Mouse (Mus musculus) large intestine, adult 2 months (tissue): ENCODE data around the gene Pias4. TPM values are rescaled to one million over a fixed set of nuclear protein-coding genes. Genes with fewer than 3 reads are reported as not detected.
"Not testable (repeated sequence)": the region's sequence is repeated elsewhere in the genome, so short reads cannot be mapped to it uniquely, and the experiment has no call there.

Experiments used
- DNase-seq: peaks from one replicate; pipeline ENCODE4 v3.0.0-alpha.2; 2012; ENCODE audit warnings: low read depth, low spot score
- whole genome bisulfite sequencing: fragments of 180-500 bp; shearing (Covaris S2); methylation state at CpG from one replicate; pipeline ENCODE4 v1.1.7; 2018; 5-methylcytosine and 5-hydroxymethylcytosine counted together
- polyA plus RNA-seq: library from polyadenylated mRNA; depleted of rRNA; stranded (reverse); fragments of >200 nt; gene quantifications from 2 replicates; pipeline ENCODE4 v1.2.3, GENCODE M21; 2012

The Pias4 gene
- polyA plus RNA-seq, 1 experiment, result 40.5 TPM

- 2% methylated on average over 13 of the region's 13 CpGs for WGBS
Observed at GRCm38 (mm10) chr10:81175936-81176465, 8.3 kb upstream of the Pias4 start.

DNA sequence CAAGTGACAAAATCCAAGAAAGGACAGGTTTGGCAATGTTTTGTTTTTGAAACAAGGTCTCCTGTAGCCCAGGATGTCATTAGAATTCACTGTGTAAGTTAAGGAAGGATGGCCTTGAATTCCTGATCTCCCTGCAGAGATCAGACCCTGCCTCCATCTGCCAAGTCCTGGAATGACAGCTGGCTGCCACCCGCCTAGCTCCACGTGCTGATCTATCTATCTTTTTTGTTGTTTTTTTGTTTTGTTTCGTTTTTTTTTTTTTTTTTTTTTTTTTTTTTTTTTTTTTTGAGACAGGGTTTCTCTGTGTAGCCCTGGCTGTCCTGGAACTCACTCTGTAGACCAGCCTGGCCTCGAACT is 7.6 kb upstream of the Pias4 start:
- not testable (repeated sequence) for DNase-seq
- 3% methylated on average over 4 of the region's 4 CpGs for WGBS

More at GRCm38 (mm10) chr10:81175936-81176465, 8.3 kb upstream of the Pias4 start:
- no peak for DNase-seq

DNA sequence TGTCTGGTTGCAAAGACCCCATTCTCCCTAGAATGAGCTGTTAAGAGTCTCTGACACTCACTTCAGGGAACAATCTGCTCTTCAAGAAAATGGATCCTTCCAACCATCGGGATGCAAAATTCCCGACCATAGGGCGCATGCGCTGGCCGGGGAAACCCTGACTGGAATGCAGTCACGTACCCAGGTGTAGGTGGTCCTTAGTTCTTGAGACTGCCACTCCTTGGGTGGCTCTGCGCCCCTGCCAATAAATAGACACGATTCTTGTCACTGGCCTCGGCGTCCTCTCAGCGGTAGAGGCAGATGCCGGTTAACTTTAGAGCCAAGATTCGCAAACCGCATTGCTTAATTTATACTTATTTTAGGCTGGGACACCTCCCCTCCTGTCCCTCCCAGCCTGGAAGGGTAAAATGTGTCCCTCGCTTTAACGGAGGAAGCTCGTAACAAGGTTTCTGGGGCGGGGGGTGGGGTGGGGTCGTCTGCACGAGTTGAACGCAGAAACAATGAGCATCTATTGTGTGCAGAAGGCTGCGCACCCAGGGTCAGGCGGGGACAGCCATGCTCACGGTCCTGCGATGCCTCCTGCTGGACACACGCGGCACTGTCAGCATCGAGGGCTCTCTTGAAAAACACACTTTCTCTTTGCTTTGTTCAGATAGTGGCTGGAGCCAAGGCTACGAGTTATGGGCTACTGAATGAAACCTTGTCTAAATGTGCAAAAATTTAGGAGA is 7.1 kb upstream of the Pias4 start:
- DNase-seq, result no peak
- WGBS, result 6% methylated on average over 29 of the region's 29 CpGs

DNA sequence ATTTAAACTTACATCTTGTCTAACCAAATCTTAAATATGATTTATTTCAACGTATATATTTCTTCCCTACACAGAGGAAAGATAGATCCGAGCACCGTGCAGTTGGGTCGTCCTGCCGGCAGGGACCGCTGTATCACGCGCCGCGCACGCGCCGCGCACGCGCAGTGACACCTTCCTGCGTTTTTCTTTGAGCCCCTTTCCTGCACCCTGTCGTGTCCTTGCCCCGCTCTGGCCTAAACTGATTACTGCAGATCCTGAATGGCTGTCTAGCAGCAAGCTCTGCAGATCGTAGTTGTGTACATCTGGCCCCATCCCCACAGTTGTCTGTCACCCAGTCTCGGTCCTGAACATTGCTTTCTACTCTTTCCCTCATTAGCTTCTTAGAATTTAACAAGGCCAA is 5.4 kb upstream of the Pias4 start:
- 11% methylated on average over 21 of the region's 21 CpGs for WGBS
- DNase-seq, result no peak

- WGBS, result 4% methylated on average over 14 of the region's 14 CpGs
- not testable (repeated sequence) for DNase-seq
Observed at GRCm38 (mm10) chr10:81169411-81169900, 1.7 kb upstream of the Pias4 start.

- under 1% methylated on average over 29 of the region's 29 CpGs for WGBS
- DNase-seq, result no peak
Observed at GRCm38 (mm10) chr10:81168521-81169244, 960 bp upstream of the Pias4 start.

- DNase-seq, result no peak
- 3% methylated on average over 5 of the region's 5 CpGs for WGBS
Observed at GRCm38 (mm10) chr10:81168087-81168431, 336 bp upstream of the Pias4 start.

DNA sequence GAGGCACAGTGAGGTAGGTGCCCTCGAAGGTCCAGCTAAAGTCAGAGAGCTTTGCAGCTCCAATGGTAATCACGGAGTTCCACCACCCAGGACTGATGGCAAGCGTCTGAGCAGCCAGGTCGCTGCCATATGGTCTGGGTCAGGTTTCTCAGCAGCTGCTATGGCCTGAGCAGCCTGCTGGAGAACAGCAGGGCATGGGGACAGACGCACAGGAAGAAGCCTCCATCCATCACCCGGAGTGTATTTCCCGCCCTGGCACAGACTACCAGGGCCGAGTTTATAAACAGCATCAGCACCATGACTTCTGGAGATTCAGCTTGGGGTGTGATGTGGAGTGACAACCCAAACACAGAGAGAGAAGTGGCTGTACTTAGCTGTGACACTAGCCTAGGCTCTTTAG is 2.6 kb downstream of the Pias4 start:
- 71% methylated on average over 8 of the region's 8 CpGs for WGBS
- DNase-seq, result no peak

- WGBS, result 66% methylated on average over 2 of the region's 2 CpGs
- DNase-seq, result no peak
Observed at GRCm38 (mm10) chr10:81162318-81162652, 5.4 kb downstream of the Pias4 start.

DNA sequence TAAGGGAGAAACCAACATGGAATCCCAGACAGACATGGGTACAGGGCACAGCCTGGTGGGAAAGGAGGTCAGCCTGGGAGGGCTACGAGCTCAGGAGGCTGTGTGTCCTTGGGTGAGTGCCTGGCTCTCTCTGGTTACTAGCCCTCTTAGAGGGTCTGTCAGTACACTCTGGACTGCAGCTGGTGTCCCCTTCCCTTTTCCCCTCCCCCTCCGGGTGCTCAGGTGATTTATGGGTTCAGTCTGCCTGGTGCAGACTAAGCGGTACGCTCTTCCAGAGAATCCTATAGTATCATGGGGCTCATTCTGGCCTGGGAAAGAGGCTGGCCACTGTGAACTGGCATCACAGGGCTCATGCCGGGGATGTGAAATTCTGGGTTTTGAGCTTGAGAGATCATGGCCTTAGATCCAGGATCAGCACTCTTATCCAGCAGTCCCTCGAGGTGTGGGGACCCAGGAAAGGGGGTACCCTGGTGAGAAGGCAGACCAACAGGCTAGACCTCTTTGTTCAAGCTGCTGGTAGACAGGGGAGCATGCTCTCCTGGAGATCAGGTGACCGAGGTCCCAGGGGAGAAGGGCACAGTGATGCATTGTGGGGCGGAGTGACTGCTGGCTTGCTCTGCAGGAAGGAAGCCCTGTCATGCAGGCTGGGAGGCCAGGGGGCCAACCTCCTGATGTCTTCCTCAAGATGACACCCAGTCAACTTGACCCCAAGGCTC is 6.0 kb downstream of the Pias4 start:
- 71% methylated on average over 8 of the region's 8 CpGs for WGBS
- DNase-seq, result no peak

DNA sequence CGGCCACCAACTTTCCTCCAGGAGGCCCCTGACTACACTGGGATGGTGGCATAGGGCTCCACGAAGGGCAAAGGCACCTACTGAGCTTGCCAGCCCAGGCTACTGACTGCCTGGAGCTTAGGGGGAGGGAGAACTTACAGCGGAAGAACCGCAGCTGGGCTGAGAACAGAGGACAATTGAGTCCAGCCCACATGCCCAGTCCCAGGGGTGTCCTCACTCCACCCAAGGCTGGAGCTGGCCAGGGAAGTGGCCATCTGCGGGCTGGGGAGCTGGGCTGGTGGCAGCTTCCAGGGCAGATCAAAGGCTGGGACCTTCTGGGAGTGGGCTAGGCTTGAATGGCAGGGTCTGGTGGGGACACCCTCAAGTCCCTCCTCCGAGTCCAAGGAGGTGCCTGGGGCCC is 13.0 kb downstream of the Pias4 start:
- 71% methylated on average over 6 of the region's 6 CpGs for WGBS
- DNase-seq, result no peak

GRCm38 (mm10) chr10:81154313-81154712 is 13.4 kb downstream of the Pias4 start:
- WGBS, result 88% methylated on average over 12 of the region's 12 CpGs
- DNase-seq, result no peak

DNA sequence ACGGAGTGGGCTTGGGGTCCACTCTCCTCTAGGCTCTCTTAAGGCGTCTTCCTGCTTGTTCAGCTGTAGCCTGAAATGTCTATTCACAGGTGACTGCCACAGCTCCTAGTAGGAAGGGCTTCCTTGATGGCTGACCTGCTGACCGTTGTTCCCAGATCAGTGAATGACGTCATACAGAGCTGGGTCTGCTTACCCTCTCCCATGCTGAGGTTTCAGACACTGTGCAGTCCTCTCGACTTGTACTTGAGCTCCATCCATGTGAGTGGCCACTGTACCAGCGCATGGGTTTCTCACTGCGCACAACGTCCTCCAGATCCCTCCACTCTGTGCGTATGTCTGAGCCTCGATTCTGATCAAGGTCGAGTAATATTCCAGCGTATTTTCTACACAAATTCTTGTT is 15.1 kb downstream of the Pias4 start:
- no peak for DNase-seq
- 60% methylated on average over 12 of the region's 12 CpGs for WGBS

DNA sequence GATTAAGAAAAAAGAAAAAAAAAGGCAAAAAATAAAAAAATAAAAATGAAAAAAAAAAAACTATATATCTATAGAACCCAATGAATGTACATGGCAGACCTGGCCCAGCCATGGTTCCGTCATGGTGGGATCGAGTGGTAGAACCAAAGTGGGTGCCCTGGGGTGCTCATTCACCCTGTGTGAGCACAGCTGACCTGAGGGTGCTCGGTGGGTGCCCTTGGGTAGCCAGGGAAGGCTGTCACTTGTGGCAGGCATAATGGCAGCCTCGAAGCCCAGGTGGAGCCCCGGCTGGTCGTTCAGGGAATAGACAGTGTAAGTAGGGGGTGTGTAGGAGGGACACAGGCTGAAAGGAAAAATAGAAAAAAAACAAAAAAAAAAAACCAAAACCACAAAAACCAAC is 16.5 kb downstream of the Pias4 start:
- WGBS, result 62% methylated on average over 6 of the region's 6 CpGs
- DNase-seq, result no peak

GRCm38 (mm10) chr10:81146296-81146695 is 21.4 kb downstream of the Pias4 start:
- WGBS, result 7% methylated on average over 4 of the region's 4 CpGs
- no peak for DNase-seq

GRCm38 (mm10) chr10:81145778-81146177 is 21.9 kb downstream of the Pias4 start:
- no peak for DNase-seq
- 21% methylated on average over 7 of the region's 7 CpGs for WGBS

GRCm38 (mm10) chr10:81145307-81145706 is 22.4 kb downstream of the Pias4 start:
- WGBS, result 42% methylated on average over 6 of the region's 6 CpGs
- no peak for DNase-seq

DNA sequence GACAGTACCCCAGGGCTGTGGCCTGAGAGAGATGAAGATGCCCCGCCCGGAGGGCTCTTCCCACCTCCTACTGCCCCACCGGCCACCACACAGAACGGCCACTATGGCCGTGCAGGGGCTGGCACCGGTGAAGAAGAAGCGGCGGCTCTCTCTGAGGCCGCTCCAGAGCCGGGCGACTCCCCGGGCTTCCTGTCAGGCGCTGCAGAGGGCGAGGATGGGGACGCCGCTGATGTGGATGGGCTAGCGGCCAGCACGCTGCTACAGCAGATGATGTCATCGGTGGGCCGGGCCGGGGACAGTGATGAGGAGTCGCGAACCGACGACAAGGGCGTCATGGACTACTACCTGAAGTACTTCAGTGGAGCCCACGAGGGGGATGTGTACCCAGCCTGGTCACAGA is 23.1 kb downstream of the Pias4 start:
- WGBS, result 69% methylated on average over 27 of the region's 27 CpGs
- no peak for DNase-seq

DNA sequence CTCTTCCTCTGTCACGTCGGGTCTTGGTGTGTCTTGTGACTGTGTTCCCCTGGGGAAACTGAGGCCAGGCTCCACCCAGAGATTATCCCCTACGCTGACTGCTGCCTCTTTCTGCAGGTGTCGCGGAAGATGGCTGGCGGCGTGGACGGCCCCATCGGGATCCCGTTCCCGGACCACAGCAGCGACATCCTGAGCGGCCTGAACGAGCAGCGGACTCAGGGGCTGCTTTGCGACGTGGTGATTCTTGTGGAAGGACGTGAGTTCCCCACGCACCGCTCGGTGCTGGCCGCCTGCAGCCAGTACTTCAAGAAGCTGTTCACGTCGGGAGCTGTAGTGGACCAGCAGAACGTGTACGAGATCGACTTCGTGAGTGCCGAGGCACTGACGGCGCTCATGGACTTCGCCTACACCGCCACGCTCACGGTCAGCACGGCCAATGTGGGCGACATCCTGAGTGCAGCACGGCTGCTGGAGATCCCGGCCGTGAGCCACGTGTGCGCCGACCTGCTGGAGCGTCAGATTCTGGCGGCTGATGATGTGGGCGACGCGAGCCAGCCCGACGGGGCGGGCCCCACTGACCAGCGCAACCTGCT is 23.8 kb downstream of the Pias4 start:
- DNase-seq, result no peak
- 93% methylated on average over 52 of the region's 52 CpGs for WGBS

DNA sequence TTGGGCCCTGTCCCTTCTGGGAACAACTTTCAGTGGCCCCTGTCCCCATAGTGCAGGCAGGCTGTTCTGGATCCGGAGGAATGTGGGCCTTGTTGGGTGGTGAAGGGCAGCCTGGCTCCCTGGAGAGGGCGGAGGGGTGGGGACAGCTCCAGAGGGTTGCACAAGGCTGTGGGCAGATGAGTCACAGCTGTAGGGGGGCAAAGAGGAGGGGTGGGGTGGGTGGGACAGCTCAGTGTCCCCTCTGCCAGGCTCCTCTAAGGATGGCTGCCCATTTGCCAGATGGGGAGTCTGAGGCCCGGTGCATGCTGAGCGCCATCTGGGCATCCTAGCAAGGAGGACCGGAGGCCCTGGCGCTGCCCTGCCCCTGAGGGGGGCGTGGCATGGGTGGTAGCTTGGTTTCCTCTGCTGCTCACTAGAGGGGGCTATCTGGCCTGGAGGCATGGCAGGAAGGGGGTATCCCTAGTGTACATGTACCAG is 24.5 kb downstream of the Pias4 start:
- 36% methylated on average over 7 of the region's 7 CpGs for WGBS
- no peak for DNase-seq
